Mouse (Mus musculus) frontal cortex, adult (tissue): ENCODE measurements around the gene Slc18b1.
A peak's percentile ranks its signal among the peaks of the same experiment; 100 is the strongest.

ENCODE experiments used
- ATAC-seq: cut with Nextera tagmentation; 2 replicates; pipeline ENCODE4 v1.9.2; 2017; ENCODE audit warnings: mild to moderate bottlenecking, moderate library complexity, mixed read lengths; ENCODE audit not compliant: low TSS enrichment

Gene Slc18b1

DNA sequence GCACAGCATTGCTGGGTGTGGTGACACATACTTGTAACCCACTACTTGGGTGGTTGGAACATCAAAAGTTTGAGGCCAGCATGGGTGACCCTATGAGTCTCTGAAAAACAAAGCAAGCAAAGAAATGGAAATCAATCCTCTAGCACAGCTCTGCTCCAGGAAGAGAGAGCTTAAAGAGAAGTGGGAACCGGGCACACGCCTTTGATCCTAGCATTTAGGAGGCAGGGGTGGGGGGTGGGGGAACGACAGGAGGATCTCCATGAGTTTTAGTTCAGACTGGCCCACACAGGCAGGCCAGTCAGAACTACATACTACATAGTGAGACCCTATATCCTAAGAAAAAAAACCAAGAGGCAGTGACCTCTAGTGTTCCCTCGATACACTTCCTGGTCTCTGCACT, 9.4 kb downstream of the Slc18b1 start:
- ATAC-seq, result no peak

DNA sequence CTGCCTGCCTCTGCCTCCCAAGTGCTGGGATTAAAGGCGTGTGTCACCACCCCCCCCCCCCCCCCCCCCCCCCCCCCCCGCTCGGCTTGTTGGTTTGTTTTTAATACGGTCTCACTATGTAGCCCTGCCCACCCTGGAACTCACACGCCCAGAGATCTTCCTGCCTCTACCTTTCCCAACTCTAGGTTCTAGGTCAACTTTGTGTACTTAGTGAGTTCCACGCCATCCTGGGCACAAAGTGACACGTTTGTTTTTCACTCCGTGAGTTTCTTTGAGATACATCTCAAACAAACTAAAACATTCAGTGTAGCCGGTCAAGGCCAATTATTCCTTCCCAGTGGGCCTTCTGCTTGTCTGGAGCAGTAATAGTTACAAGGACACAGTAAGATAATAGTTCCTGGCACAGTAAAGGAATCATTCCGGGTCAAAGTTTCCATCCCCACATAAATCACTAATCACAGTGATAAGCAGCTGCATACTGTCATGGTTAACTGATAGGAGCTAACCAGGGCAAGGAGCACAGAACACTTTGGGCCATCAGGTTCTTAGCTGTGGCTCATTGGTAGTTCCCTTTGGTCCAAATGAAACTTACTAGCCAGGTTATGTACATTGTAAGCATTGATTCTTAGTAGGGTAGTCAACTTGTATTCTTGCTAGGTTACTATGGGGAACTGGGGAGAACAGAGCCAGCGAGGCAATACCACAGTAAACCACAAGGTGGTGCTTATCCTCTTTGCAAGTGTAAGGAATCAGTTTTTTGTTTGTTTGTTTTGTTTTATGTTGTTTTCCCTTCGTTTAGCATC, 15.1 kb downstream of the Slc18b1 start:
- ATAC-seq, result peak; percentile 90

DNA sequence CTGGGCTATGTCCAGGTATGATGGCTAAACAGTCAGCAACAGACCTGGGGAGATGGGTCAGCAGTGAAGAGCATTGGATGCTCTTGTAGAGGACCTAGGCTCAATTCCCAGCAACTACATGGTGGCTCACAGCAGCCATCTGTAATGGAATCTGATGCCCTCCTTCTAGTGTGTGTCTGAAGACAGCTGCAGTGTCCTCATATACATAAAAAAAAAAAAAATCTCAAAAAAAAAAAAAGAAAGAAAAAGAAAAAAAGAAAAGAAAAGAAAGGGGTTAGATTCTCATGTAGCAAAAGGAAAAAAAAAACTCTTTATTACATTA, 15.6 kb downstream of the Slc18b1 start:
- 0 out of 2 replicates have a peak, but pooled peaks have one; percentile 11 for ATAC-seq

DNA sequence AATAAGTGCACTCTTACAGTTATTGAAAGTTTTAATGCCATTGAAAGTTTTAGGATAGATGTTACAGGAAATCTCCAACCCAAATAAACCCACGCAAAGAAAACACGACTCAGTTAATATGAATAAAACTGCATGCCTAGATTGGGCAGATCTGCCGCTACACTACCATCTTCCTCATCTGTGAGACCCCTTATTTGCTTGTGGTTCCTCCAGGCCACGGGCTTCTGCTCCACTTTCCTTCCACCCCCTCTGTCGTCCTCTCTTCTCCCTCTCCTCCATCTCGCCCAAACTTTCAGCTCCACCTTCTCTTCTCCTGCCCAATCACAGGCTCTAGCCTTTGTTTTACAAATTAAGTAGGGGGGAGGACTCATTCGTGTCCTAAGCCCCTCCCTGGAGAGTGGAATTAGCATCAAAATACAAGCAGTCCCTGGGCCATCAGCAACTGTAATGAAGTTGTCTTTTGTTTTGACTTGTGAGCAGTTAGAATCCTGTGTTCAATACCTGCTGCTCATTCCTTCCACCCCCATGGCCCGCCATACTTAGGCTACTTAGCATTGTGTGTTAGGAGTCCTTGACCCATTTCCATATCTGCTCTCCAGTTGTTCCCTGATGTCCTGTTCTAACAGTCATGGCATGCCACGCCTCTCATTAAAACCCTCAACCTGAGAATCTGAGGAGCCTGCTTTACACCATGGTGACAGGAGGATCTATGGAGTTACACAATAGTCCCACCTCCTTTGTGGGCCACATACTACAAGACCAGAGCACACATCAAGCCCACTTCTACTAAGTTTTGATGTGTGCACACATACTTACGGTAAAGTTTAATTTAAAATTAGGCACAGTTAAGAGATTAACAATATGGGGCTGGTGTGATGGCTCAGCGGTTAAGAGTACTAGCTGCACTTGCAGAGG, 16.3 kb downstream of the Slc18b1 start:
- no peak for ATAC-seq

DNA sequence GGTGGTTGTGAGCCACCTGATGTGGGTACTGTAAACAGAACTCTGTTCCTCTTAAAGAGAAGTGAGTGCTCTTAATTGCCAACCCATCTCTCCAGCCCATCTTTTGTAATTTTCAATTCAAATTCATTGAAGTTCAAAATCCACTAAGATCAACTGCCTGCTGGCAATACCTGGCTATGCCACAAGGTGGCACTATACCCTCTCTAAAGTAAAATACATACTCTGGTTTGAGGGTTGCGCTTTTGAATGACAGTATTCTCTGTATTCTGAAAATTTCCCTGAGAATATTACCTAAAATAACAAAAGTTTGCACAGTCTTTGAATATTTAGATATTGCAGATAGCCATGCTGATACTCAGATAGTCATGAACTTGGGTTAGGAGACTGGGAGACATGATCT, 18.4 kb downstream of the Slc18b1 start:
- peak; percentile 70 for ATAC-seq

DNA sequence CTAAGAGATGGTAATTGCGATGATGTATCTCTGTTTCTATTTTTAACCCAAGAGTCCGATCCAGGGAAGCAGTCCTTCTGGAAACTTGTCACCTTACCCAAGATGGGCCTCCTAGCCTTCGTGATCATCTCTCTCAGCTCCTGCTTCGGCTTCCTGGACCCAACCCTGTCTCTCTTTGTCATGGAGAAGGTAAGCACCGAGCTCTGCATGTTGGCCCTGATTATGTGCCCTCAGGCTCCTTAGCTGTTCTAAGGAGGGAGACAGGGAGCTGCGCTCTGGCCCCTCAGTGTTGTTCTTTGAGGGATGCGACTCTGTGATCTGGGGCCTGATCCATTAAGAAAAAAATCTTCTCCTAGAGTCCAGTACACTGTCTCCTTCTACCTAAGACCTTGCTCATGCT, 19.5 kb downstream of the Slc18b1 start:
- ATAC-seq, result no peak

DNA sequence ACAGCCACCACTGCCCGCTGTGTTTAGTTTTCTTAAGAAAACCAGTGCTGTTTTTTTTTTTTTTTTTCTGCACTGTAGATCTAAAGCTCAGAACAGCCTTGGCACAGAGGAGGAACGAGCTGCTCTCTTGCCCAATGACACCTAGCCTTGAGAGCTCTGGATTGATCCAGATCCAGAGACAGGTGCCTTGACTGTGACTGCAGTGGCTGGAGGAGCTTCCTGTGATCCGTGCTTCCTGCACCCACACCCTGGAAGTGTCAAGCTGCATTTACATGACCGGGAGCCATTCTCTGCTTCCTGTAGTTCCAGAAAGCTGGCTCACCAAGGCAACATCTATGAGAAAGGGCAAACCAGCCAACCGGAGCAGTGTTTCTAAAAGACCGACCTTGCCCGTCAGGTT, 29.7 kb downstream of the Slc18b1 start:
- ATAC-seq, result no peak

DNA sequence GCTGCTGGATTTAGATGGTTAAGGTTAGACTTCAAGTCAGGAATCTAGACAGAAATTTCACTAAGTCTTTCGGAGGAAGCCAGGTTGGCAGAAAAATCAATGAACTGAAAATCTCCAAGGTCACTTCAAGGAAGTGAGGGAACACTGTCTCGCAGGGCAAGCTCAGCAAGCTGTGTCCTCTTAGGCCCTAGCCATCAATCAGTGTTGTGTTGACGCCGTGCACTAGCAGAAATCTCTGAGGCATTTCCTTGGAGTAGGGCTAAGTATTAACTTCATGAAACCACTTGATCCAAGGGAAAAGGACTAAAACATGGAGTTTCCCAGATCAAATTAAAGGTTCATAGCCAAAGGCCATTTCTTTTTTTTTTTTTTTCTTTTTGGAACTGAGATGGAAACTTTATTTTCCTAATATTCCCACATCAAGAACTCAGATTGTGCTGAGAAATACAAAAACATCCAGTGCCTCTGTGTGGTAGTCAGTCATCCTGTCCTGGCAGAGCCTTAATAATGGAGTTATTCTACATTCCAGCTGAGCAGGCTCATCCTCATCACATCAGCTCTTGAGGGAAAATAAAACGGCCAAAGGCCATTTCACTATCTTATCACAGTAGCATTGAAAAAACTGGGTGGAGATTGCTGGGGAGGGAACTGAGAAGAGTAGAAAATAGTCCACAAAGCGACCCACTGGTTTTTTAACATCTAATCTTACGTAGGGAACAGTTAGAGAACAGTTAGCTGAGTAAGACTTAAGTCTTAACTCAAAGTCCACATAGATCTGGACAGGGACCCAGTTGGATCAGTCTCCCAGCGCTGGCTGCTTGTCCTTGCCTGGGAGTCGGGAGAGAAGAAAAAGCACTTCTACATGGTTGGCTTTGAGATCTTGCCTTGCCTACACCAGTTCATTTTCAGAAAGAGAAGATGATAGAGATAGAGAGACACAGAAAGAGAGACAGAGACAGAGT, 39.5 kb downstream of the Slc18b1 start:
- no peak for ATAC-seq

DNA sequence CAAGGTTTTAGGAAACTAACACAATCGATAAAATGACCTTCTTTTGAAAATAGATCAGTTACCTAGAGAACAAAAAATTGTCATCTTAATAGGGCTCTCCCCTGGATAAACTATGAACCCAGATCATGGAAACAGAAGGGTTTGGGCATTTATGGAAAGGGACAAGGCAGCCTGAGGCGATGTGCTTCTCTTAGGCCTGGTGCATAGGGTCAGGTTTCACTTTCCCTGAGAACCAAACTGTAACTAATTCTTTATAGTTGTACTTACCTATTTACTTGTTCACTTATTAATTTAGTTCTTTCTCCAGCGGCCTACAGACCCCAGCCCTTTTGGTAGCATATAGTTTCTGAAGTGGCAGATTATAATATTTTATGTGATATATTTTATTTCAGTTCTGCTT, 40.3 kb downstream of the Slc18b1 start:
- ATAC-seq, result no peak

DNA sequence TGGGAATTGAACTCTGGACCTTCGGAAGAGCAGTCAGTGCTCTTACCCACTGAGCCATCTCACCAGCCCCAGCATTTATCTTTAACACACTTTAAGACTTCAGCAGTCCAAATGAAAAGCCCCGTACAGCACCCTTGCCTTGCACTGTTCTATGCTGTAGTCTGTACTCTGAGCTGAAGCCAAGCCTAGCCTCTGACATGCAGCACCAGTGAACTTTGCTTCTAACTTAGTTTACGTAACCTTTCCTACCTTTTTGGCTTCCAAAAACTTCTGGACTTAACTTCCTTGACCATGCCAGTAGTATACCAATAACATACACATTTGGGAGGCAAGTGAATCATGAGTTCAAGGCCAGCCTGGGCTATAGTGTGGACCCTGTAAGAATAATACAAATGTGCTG, 42.1 kb downstream of the Slc18b1 start:
- ATAC-seq, result no peak

DNA sequence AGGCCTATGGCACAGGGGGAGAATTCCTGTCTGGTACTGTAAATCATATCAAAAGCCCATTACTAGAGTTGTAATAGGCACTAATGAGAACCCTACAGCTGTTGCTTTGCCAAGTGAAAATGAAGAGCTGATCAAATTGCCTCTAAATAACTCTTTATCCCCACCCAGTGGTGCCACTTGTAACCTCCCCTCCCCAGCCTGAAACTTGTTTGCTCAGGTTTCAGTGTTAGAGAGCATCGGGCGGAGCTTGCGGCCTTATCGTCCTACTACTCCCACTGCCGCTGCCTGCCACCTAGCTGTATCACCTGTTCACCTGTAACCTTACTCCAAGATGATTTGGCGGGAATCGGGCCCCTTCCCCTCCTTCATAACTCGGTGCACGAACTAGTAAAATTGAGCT, 42.6 kb downstream of the Slc18b1 start:
- ATAC-seq, result no peak

DNA sequence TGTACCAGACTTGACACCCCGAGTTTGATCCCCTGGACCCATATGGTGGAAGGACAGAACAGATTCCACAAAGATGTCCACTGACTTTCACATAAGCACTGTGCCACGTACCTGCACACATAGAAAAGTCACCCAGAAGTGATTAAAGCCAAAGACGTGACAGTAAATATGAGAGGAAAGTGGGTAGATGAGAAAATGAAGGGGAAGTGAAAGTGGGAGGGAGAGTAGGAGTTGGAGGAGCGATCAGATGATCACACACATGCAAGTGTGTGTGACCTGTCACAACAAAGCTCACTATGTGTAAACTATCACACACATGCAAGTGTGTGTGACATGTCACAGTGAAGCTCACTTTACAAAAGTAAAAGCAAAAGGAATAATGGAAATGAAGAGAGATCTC, 43.7 kb downstream of the Slc18b1 start:
- no peak for ATAC-seq

DNA sequence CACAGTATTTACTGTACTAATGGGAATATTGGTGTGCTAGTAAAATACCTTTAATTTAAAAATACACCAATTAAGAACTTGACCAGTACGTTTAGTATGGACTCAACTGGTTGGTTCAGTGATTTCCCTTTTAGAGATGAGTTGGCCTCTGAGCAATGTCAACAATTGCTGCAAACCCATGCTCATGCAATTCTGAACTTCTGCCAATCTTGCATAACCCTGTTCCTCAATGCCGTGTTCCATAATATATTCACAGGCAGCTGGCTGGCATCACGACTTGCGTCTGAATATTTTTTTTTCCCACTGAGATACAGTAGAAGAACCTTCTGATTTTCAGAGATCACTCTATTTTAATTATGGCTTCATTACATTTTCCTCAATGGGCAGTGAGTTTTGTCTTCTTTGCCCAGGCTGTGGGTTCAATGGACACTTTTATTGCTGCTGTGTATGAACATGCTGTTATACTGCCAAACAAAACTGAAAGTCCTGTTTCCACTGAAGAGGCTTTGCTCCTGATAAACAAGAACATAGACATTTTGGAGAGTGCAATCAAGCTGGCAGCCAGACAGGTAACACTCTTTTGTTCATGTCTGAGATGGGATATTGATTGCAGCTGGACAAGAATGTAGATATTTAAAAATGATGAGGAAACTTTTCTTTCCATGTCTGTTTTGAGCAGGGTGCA, 54.6 kb downstream of the Slc18b1 start, which contains the start of gene Vnn3:
Gene Vnn3, plus strand, starts transcription at position 235 of the 685 bp plus-strand sequence.
- no peak for ATAC-seq

DNA sequence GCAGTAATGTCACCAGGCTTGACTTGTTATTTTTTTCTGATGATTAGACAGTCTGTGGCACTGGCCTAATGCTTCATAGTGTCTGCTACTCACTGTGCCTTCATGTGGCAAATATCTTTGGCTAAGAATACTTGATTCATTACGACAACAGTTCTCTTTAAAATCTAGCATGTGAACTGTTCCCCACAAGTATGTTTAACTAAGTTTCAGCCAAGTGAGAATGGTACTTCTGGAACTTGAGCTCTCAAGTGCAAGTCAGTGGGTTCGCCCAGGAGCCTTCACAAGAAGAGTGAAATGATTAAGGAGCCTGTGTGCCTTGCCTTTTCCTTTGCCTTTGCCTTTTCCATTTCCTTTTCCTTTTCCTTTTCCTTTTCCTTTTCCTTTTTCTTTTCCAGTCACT, 55.3 kb downstream of the Slc18b1 start:
- no peak for ATAC-seq

DNA sequence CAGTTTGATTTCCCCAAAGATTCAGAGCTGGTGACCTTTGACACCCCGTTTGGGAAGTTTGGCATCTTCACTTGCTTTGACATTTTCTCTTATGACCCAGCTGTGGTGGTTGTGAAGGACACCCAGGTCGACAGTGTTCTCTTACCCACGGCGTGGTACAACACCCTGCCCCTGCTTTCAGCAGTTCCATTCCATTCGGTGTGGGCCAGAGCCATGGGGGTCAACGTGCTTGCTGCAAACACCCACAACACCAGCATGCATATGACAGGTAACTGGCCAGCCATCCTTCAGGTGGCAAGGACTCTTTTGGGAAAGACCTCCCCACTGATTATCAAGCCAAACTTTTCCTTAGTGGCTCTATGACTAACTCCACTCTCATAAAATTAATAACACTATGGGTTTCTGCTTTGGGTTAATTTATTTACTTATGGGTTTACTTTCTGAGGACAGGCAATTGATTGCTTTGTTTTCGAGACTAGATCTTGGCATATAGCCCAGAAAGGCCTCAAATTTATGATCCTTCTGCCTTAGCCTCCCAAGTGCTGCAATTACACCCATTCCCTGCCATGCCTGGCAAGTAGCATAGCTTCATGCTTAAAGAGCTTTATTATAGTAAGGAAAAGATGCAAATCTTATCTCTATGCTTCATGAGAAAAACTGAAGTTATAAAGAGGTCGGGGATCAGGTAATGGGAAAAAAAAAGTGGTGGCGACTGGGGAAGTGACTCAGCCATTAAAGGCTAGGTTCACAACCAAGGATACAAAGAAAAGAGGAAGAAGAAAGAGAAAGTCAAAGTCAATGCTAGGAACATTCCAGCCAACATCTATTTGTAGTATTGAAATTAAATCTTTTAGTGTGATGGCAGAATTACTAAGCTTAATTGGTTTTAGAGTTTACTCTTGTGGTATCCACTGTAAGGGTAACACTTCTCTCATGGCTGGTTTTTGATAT, 67.9 kb downstream of the Slc18b1 start:
- ATAC-seq, result no peak
